Mouse (Mus musculus): ENCODE measurements at regions not wholly inside any gene's neighbourhood (a gene's known extent, or its start where the extent isn't known, plus 50 kb on each side); places are given as distances from the start of the nearest gene placed in this dataset.

DNA sequence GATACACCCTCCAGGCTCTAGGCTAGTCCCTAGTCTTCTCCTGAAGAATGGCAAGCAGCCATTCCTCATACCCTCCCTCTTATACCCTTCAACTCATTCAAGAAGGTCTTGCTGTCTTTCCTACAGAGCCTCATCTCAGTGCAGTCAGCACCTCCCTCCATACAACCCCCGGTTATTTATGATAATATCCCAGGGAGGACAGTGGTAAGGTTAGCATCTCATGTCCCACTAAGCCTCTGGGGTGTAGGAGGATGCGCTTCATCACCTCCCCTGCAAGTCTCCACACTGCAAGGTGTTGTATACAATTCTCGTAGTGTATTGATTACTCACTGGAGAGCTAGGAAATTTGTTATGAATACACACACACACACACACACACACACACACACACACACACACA is 80.2 kb upstream of the Shisa6 start:
- no peak for DNase-seq

DNA sequence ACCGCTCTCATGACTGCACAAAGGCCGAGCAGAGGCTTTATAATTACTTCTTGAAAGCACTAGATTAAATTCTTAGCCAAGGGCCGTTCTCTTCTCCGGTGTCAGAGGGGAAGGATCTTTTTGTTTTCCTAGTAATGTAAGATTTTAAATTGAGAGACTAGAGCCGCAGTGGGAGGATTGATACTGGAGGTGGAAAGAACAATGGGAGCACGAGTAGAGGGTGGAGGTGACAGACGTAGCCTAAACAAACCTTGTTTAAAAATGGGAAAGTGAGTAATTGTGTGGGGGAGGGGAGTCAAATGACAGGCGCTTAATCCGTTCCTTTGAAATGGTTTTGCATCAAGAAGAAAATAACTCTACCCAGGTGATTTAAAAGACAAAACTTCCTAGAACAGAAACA is 80.9 kb upstream of the Shisa6 start:
- no peak for DNase-seq

DNA sequence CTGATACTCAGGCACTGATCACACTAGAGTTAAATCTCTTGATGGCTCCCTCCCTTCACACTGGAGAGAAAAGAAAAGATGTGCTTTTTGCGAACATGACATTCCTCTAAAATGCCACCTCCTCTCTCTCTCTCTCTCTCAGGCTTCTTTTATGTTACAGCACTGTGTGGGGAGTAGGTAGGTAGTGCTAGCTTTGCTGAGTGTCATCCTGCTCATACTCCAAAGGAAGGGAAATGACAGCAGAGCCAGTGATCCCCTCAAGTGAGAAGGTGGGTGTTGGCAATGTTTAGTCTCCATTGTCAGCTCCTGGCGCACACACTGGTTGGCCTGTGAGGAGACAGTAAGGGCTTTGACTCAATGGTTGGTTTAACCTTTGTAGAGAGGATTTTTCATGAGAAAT is 84.0 kb upstream of the Shisa6 start:
- peak; percentile 10 for DNase-seq

DNA sequence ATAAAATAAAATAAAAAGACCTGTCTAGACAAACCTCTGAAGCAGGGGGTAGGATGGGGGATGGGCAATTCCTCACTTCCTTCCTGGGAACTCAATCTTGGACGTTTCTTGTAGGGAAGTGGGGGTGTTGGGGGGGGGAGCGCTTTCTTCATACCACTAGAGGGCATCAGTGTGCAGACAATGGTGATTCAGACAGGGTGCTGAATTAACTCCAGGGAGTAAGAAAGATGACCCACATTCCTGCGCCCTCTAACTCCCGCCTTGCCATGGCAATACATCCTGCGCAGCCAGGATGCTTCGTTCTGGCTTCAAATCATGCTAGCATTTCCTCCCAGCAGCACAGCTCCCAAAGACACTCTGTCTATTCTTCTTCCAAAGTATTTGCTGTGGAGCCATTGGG is 87.4 kb upstream of the Shisa6 start:
- DNase-seq = peak; percentile 8

DNA sequence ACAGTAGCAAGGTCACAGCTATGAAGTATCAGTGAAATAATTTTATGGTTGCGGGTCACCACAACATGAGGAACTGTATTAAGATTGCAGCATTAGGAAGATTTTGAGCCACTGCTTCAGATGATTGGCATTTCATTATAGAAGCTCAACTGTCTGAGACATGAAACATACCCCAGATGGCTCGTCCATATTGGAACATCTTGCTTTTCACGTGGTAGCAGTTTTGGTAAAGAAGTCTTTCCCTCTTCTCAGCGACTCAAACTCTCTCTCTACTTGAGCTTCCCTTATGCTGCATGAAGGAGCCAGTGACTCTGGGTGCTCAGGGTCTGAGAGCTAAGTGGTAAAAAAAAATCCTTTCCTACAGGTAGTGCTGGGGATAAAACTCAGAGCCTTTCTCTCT is 99.7 kb upstream of the Shisa6 start:
- no peak for DNase-seq

DNA sequence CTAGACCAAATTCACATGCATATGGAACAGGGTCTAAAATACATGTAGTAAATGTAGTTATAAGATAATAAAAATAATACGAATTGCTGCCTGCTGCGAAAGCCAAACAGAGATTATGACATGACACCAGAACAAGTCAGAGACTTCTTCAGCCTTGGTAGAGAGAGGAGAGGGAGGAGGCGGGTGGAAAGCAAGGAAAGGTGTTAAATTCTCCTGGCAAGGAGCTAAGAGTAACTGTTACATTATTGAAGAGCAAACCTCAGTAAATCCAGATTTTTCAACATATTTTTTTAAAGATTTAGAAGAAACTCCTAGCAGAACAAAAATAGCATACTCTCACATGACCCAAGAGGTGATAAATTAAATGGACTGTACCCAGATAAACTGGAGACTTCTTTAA is 131.0 kb upstream of the Shisa6 start:
- peak; percentile 6 for DNase-seq

DNA sequence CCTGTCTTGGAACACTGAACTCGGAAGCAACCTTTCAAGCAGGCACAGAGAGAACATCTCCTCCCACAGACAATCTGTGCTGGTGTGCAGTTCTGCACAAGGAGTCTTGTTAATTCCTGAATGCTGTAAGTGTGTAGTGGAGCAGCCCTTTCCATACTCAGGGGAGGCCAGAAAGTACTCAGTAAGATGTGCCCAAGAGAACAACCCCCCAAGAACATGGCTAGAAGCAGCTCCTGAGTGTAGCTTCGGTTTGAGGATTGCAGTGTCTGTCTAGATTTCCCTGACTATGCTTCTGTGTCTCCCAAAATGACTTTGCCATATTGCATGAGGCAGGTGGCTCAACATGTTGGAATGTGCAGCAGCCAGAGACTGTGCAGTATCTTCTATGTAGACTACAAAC is 148.8 kb upstream of the Shisa6 start:
- peak; percentile 82 for DNase-seq

DNA sequence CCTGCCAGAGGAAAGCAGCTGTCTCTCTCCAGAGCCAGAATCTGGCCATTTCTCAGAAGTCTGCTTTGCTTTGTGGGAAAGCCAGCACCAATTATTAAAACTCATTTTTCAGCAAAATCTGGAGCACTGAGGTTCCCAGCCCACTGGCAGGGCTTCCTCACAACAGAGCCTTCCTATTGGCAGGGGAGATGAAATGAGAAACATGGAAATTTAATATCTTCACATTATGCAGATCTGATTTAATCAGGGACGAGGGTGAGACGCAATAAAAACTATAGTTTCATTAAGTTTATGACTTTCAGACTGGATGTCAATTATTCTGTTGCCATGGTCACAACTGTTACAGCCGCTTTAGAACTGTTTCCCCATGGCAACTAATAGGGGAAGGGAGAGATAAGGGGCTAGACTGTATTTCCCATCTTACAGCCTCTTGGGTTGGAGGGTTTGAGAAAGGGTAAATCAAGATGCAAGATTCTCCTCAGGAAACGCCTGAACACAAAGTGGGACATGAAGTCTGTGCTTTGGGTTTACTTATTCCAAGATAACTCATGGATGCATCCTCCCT is 154.4 kb upstream of the Shisa6 start:
- DNase-seq = no peak

DNA sequence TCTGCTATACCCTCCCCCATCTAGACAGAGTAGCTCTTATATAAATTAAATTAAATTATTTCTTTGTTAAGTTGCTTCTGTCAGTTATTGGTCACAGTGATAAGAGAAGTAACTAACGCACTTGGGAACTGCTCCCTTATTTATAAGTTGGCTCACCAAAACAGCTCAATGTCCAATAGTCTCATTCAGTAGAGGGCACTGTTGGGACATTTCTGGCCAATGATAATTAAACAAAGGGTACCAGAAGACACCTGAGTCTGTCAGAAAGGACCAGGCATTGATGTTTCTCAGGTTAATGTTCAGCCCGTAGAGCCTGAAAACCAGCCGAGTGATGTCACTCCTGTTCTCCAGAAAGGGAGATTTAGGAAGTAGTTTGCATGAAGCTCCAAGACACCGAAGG is 156.1 kb upstream of the Shisa6 start:
- DNase-seq = no peak

DNA sequence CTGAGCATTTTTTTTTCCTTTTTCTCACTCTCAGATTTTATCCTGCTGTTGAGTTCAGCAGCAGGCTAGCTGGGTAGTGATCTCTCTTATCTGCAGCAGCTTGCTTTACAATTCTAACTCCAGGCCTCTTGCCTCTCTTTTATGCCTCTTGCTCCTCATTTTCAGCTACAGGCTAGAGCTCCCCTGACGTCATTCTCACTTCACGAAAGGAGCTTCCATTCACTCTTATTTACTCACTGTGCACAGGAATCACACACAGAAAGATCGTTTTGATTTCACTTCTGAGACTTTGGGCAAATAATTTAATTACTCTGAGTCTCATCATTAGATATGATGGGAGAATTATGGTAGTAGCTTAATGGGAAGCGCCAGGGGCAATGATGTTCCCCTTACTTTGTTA is 158.4 kb upstream of the Shisa6 start:
- DNase-seq = no peak

DNA sequence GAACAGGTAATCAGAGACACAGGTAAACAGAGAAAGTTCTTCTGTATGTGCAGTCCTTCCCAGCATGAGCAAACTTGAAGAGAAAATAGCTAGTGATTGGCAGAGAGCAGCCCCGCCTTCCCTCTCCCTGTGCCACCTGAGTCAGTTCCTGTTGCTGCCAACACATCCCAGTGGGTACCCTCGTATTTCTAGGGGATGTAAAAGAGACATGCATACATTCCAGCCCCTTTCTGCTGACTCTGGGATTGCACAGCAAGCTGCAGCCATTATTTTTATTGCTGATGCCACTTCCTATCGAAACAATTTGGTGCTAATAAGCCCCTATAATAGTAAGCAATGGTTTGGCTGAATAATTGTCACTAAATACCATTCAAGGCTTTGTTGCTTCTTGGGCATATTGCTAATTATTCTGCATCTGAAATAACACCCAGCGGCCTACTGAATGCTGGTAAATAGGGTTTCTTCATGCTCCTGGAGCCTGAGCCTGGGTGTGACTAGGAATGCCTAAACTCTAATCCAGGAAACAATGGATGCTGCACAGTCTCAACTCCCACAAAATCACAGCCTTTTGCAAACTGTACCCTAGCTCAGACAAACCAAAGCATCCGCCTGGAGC is 169.0 kb upstream of the Shisa6 start:
- no peak for DNase-seq

DNA sequence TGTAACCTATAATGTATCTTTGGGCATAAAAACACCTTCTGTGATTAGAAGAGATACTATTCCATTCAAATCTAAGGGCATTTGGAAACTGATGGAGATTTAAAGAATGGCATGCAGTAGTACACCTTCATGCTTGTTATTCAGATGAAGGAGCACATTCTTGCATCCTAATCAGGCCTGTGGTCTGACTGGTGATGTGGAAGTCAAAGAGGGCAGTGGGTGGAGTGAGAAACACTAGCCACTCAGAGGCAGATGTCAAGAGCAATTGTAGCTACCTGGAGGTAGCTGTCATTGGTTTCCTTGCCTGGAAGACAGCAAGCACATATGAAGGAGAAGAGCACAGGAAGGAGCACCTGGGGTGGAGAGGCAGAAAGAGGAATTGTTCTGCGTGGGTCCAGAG is 171.0 kb upstream of the Shisa6 start:
- DNase-seq = no peak

DNA sequence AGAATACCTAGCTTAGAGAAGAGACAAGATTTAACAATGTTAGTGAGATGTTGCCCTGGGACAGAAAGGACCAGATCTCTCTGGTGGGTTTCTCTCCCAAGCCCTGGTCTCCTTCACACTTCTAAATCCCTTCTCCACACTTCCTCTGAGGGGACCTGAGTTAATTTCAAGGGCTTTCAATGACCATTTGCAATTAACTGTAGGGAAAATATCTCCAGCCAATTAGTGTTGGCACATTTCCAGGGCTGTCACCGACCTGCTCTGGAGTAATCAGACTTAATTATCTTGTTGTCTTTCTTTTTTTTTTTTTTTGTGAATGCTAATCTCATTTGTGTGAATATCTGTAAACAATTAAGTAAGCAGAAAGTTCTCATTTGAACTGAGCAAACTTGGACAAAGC is 166.3 kb upstream of the Pirt start:
- DNase-seq = no peak

DNA sequence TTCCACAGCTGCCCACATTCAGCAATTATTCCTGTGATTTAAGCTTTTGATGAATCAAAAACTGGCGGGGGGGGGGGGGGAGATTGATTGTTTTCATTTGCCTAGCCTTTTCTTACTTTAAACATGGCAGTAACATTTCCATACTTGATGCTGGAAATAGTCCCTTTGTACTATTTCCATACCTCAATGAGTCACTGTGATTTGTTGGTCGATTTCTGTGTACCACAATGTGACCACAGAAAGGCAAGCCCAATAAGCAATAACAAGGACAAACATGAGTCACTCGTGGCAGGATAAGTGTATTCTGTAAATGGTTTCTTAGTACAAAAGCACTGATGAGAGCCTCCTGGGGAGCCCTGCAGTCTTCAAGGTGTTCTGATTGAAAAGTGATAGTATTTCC is 121.8 kb upstream of the Pirt start:
- no peak for DNase-seq

DNA sequence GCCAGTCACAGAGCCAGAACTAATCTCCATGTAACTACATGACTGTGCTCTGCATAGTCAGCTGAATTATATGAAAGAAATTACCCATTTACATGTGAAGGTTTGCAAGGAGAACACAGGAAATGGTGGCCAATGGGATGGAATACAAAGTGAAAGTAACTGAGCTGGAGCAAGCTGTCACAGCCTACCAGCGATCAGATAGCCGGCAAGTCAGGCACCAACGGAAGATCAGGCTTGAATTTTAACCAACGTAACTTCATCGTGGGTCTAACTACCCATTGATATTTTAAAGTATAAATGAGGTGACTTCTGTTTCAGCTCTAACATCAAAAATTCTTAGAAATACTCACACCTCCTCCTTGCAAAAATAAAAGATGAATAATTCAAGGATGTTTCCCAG is 104.9 kb upstream of the Pirt start:
- no peak for DNase-seq

DNA sequence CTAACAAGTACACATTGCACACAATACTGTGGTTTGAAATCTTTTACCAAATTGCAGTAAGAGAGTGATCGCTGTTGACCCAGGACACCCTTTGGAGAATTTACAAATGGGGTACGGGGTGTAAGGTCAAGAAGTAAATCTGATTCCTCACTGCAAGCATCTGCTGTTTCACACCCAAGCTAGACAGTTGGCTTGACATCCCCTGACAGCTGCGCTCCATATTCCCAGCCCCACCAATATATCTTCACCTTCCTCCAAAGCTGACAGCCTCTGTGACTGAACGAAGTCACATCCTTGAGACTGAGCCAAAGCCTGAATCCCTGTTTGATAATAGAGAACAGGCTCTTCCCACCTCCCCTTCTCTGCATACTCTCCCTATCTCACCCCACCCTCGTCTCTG is 98.5 kb upstream of the Pirt start:
- no peak for DNase-seq

DNA sequence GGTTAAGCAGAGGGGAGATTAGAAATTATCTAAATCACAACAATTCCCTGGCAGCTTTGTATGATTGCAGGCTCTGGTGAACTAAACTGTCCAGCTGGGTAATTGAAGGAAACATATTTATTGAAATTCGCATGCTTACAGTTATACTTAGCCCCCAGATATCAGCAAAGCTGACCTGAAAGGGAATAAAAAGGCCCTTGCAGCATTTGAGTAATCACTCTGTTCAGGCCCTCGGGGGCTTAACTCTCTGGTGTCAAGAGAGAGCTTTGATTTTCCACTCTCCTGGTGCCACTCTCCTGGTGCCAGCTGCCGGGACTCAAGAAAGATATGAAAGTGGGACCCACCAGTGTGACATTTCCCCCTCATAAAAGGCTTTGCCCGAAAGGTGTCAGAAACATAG is 98.0 kb upstream of the Pirt start:
- DNase-seq = no peak

DNA sequence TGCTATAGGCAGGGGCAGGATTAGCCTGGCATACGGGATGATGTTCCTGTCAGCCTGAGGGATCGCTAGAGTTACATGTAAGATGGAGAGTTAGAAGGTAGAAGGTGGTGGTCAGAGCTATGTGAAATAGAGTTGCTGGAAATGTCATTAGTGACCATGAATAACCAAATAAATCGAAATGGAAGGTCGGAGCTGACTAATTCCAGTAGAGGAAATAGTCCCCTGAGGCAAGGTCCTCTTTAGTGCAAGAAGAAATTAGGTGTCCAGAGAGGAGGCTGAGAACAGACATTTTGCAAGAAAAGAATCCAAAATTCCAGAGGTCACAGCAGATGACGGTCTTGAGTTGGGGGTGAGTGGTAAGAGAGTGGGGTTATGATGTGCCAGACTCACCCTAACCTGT is 75.9 kb upstream of the Pirt start:
- DNase-seq = no peak

DNA sequence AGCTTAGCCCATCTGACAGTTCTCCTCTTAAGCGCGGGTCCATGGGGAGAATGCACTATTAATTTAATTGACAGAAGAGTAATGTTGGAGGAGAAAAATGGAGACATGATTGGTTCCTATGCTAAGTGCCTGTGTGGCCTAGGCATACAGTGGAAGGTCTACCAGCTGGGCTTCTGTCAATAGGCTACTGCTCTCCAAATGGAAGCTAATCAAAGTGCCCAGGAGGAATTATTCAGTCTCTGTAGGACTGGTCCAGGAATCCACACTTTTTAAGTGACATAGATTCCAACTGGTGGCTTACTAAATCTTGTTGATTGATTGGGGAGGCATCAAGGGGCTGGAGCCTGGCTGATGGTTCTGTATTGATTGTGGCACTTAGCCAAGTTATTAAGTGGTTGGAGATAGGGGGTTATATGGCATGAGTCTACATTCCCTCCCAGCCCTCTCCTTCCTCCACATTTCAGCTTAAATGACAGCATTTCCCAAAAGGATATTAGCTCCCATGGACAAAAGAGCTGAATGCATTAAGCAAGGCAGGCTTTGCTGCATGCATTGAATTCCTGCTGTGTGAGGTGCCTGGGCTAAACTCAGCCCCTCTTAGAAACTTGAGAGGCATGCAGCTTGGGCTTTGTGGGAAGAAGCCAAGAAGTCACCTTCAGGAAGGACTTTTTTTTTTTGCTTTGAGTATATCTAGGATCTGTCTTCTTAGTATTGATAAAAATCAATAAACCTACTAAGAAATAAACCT is 75.0 kb upstream of the Pirt start:
- no peak for DNase-seq

DNA sequence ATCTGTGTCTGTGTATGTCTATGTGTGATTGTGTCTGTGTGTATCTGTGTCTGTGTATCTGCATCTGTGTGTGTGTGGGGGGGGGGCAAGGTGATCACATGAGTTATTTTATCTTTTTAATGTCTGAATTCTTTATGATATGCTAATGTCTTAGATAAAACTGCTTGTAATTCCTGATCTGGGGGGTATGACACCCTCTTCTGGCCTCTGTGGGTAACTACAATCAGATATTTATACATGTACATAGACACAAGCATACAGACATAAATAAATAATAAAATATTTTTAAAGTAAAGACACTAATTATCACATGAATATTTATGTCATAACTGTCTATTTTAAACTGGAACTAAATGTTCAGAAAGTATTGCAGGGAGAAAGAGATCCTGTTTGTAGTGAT is 66.5 kb upstream of the Pirt start:
- DNase-seq = no peak

DNA sequence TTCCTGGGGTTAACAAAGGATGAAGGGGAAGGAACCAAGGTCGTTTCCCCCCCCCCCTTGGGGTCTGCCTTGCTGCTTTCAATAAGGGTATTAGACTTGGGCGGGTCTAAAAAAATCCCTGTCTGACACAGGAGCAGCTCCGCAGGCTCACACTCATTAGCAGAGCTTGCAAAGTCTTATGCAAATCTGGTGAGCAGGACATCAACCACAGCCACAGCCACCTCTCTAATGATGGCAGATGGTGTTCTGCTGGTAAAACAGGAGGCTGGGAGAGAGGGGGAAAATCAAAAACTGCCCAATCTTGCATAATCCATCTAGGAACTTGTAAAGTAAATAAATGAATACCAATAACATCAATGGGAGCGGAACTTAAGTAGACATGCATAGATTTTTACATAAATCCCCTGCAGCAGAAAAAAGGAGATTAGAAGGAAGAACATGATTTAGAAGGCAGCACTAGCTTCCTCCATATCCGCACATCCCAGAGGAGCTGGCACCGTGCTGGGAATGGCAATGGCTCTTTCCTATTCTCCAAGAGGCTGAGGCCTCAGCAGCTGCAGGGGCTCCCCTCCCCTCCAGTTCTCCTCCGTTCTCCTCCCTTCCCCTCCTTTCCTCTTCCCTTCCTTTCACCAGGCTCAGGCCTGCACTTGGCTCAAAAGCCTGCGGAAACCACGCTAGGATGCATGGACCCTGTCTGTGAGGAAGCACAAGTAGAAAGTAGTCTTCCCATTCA is 65.6 kb upstream of the Pirt start:
- DNase-seq = peak; percentile 1
